Comparison of ENCODE assay signal across 19 mouse cellular contexts in genomic region chr2:49446238-49446637, GRCm38 (mm10). TPM values are rescaled to one million over a fixed set of nuclear protein-coding genes. Genes with fewer than 3 reads are reported as not detected.
A peak's percentile ranks its signal among the peaks of the same experiment; 100 is the strongest.
DNase-seq lines count a peak whose midpoint lies in the region; ATAC-seq and TF ChIP-seq lines count a peak whose summit lies in the region.
"Had no signal": no experiment of that assay in that cellular context is flagged by ENCODE, and none has a peak within 500 bp of the region (broad histone marks: within the 10 kb centered on the region; RNA-seq: fewer than 3 reads in every experiment).

No protein-coding gene starts in this region.

- ATAC-seq in CD4-positive, CD25-positive, alpha-beta regulatory T cell, adult 4 months = no peak

- TF ChIP-seq CTCF in liver, adult 2 months (IDR thresholded peaks at IDR 0.05; ENCODE audit: low read depth, low read length) = peak; percentile 14; the same call in 1 of the 2 replicates
- TF ChIP-seq CTCF in thymus, adult 2 months (IDR thresholded peaks at IDR 0.05; ENCODE audit: borderline replicate concordance, control insufficient read depth, extremely low read depth, insufficient read depth, low read length, poor library complexity) = no peak

- no peaks in the 10 kb centered on the region for H3K79me2 ChIP-seq in liver, adult 2 months (ENCODE audit: control insufficient read depth, insufficient read depth, low read length)

- peaks cover 3% of the 10 kb centered on the region; the same call in 1 of the 2 replicates for H3K4me1 ChIP-seq in liver, adult 2 months (ENCODE audit: control insufficient read depth, insufficient read depth, low read length)
- H3K4me1 ChIP-seq in thymus, adult 2 months (replicated peaks; ENCODE audit: control insufficient read depth, insufficient read depth, low read length) = peaks cover 2% of the 10 kb centered on the region; the same call in 1 of the 2 replicates
- H3K4me1 ChIP-seq in hindbrain, embryonic 10.5 days (replicated peaks) = 0 out of 2 replicates have a peak, but pooled peaks cover 18% of the 10 kb centered on the region
- peaks cover 35% of the 10 kb centered on the region for H3K4me1 ChIP-seq in embryonic facial prominence, embryonic 10.5 days
- H3K4me1 ChIP-seq: heart, embryonic 12.5 days; lung, embryonic 15.5 days had no signal

- no peak for TF ChIP-seq POLR2A in liver, adult 2 months (IDR thresholded peaks at IDR 0.05; ENCODE audit: extremely low read depth, insufficient read depth, low read length)
- no peak for TF ChIP-seq POLR2A in thymus, adult 2 months (IDR thresholded peaks at IDR 0.05; ENCODE audit: control insufficient read depth, extremely low read depth, insufficient read depth, low read length, poor library complexity)

- H3K27me3 ChIP-seq in liver, adult 2 months (ENCODE audit: control insufficient read depth, insufficient read depth, low read length) = no peaks in the 10 kb centered on the region
- no peaks in the 10 kb centered on the region for H3K27me3 ChIP-seq in thymus, adult 2 months (ENCODE audit: control insufficient read depth, insufficient read depth, low read length)
- peaks cover 4% of the 10 kb centered on the region; the same call in 1 of the 2 replicates for H3K27me3 ChIP-seq in hindbrain, embryonic 10.5 days (ENCODE audit: insufficient read depth, poor library complexity, severe bottlenecking)
- no peaks in the 10 kb centered on the region for H3K27me3 ChIP-seq in embryonic facial prominence, embryonic 10.5 days (replicated peaks; ENCODE audit: low read depth, poor library complexity, severe bottlenecking)
- H3K27me3 ChIP-seq: embryonic facial prominence, embryonic 15.5 days; heart, embryonic 12.5 days; hindbrain, embryonic 15.5 days; limb, embryonic 13.5 days; lung, embryonic 15.5 days had no signal

- H3K4me3 ChIP-seq in liver, adult 2 months (ENCODE audit: insufficient read depth, low read depth, low read length) = no peak overlapping the region
- H3K4me3 ChIP-seq in thymus, adult 2 months (ENCODE audit: control insufficient read depth, insufficient read depth, low read length) = no peak overlapping the region
- no peak overlapping the region for H3K4me3 ChIP-seq in hindbrain, embryonic 10.5 days
- H3K4me3 ChIP-seq in embryonic facial prominence, embryonic 10.5 days = no peak overlapping the region
- H3K4me3 ChIP-seq: embryonic facial prominence, embryonic 15.5 days; forebrain, embryonic 10.5 days; heart, embryonic 12.5 days; hindbrain, embryonic 15.5 days; limb, embryonic 13.5 days; lung, embryonic 15.5 days had no signal

- H3K9ac ChIP-seq in liver, adult 2 months (ENCODE audit: low read depth, low read length) = no peak overlapping the region
- H3K9ac ChIP-seq: embryonic facial prominence, embryonic 15.5 days; heart, embryonic 12.5 days; hindbrain, embryonic 15.5 days; limb, embryonic 13.5 days; lung, embryonic 15.5 days had no signal

- DNase-seq in CD4-positive, CD25-positive, alpha-beta regulatory T cell, adult 2 months (ENCODE audit: low read depth, low spot score) = peak; percentile 27
- DNase-seq in liver, adult 2 months (ENCODE audit: extremely low read depth, low read depth, low spot score) = no peak
- DNase-seq in liver = no peak
- peak; percentile 13 for DNase-seq in thymus, adult 2 months
- no peak for DNase-seq in thymus, adult 18-20 months
- no peak for DNase-seq in hindbrain, embryonic 10.5 days (ENCODE audit: low spot score)
- no peak for DNase-seq in embryonic facial prominence, embryonic 10.5 days (ENCODE audit: low spot score)
- DNase-seq: cerebellum, adult 9-11 months; gastrocnemius, postnatal 25 days; kidney, adult 11 months; kidney, postnatal 14 days; right cerebral cortex, postnatal 25 days had no signal

- H3K36me3 ChIP-seq in liver, adult 2 months (ENCODE audit: control insufficient read depth, insufficient read depth, low read length) = no peaks in the 10 kb centered on the region
- no peaks in the 10 kb centered on the region for H3K36me3 ChIP-seq in thymus, adult 2 months (ENCODE audit: control insufficient read depth, insufficient read depth, low read length)
- H3K36me3 ChIP-seq in hindbrain, embryonic 10.5 days = no peaks in the 10 kb centered on the region
- H3K36me3 ChIP-seq in embryonic facial prominence, embryonic 10.5 days (replicated peaks) = no peaks in the 10 kb centered on the region
- H3K36me3 ChIP-seq: embryonic facial prominence, embryonic 15.5 days; forebrain, embryonic 10.5 days; heart, embryonic 12.5 days; hindbrain, embryonic 15.5 days; limb, embryonic 13.5 days; lung, embryonic 15.5 days had no signal

- WGBS in liver, adult 2 months = 78% methylated on average over 2 of the region's 2 CpGs
- 84% methylated on average over 2 of the region's 2 CpGs for WGBS in thymus, adult 2 months
- WGBS in hindbrain, embryonic 10.5 days = 72% methylated on average over 2 of the region's 2 CpGs
- WGBS in embryonic facial prominence, embryonic 10.5 days = 76% methylated on average over 2 of the region's 2 CpGs

- no peaks in the 10 kb centered on the region for H3K9me3 ChIP-seq in hindbrain, embryonic 10.5 days
- no peaks in the 10 kb centered on the region for H3K9me3 ChIP-seq in embryonic facial prominence, embryonic 10.5 days
- H3K9me3 ChIP-seq: embryonic facial prominence, embryonic 15.5 days; forebrain, embryonic 10.5 days; heart, embryonic 12.5 days; hindbrain, embryonic 15.5 days; limb, embryonic 13.5 days; lung, embryonic 15.5 days had no signal

- no peak overlapping the region for H3K27ac ChIP-seq in liver, adult 2 months (replicated peaks; ENCODE audit: insufficient read depth, low read depth, low read length)
- H3K27ac ChIP-seq in thymus, adult 2 months (ENCODE audit: control insufficient read depth, insufficient read depth, low read length) = no peak overlapping the region
- H3K27ac ChIP-seq in hindbrain, embryonic 10.5 days = no peak overlapping the region
- H3K27ac ChIP-seq in embryonic facial prominence, embryonic 10.5 days (replicated peaks) = no peak overlapping the region; the same call in 1 of the 2 replicates
- H3K27ac ChIP-seq: embryonic facial prominence, embryonic 15.5 days; hindbrain, embryonic 15.5 days; limb, embryonic 13.5 days; lung, embryonic 15.5 days had no signal

RNA-seq across cellular contexts. Expression of gene Epc2, which starts 5.0 kb away (rescaled TPM):
- 10 to 100 TPM; 11.0 to 12.5 TPM for polyA plus RNA-seq in CD4-positive, CD25-positive, alpha-beta regulatory T cell, adult 4 months (2017; shearing (Covaris generic))
- 11.8 and 14.1 TPM in 2 replicates for total RNA-seq in liver, adult 2 months (2014; rRNA removed)
- polyA plus RNA-seq in liver, adult 2 months (2012; rRNA removed) = 2.4 and 2.5 TPM in 2 replicates
- polyA plus RNA-seq in thymus, adult 2 months (2012; rRNA removed) = 13.4 and 14.0 TPM in 2 replicates
- 6.9 and 7.3 TPM in 2 replicates for polyA plus RNA-seq in hindbrain, embryonic 10.5 days (2016; fragmentation: Nextera tagmentation; extraction: Ambion mirVana)
- 7.3 and 8.0 TPM in 2 replicates for polyA plus RNA-seq in embryonic facial prominence, embryonic 10.5 days (2016; fragmentation: Nextera tagmentation; extraction: Ambion mirVana)

Comparison
In these comparisons a context has a peak if more than half of its experiments do, and no peak if none do; other contexts are left out.
1. DNase-seq: peak in CD4-positive, CD25-positive, alpha-beta regulatory T cell, adult 2 months (single experiment) and thymus, adult 2 months (single experiment); none in liver, adult 2 months (single experiment), liver (single experiment), thymus, adult 18-20 months (0 of 2), hindbrain, embryonic 10.5 days (single experiment) and embryonic facial prominence, embryonic 10.5 days (single experiment).